12 mouse cellular contexts compared by ENCODE assay signal in the genomic region with DNA sequence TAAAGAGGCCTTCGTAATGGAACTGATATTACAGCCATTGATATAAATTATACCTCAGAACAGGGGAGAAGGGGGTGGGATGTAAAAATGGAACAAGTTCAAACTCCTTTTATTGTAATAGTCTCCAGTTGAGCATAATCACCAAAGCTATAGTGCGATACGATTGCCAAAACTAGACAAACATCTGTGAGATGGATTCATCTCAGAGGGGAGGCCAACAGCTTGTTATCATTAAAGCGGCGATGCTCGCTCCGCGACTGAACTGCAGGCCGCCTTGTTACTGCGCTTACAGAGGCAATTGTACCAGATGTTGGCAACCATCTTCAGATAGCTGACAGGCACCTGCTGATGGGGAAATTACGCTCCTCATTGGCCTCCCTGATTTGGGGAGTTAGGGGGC.
DNase-seq lines count a peak whose midpoint lies in the region; ATAC-seq and TF ChIP-seq lines count a peak whose summit lies in the region.
"Had no signal": no experiment of that assay in that cellular context is flagged by ENCODE, and none has a peak within 500 bp of the region (broad histone marks: within the 10 kb centered on the region; RNA-seq: fewer than 3 reads in every experiment).

No protein-coding gene starts in this region.

- intact Hi-C loops in left cerebral cortex, postnatal 25 days (cut with DNase I): no loop called here

- no peak for DNase-seq in midbrain, embryonic 10.5 days (ENCODE audit: low spot score)
- no peak for DNase-seq in forebrain, postnatal 0 days
- DNase-seq in left cerebral cortex, postnatal 25 days (ENCODE audit: low spot score in 2 of 2): no peak
- no peak for DNase-seq in B cell, adult 2 months
- DNase-seq in left cerebral cortex, adult 9 months (ENCODE audit: low spot score in 2 of 2): no peak
- DNase-seq: adrenal gland, postnatal 10 days; kidney, postnatal 25 days; liver, embryonic 13.5 days; lung, postnatal 10 days had no signal

- H3K27ac ChIP-seq in midbrain, embryonic 12.5 days (replicated peaks): peak overlapping the region; percentile 32; the same call in 1 of the 2 replicates
- no peak overlapping the region for H3K27ac ChIP-seq in midbrain, embryonic 10.5 days (replicated peaks)
- H3K27ac ChIP-seq in forebrain, postnatal 0 days (ENCODE audit: low read depth, low read length): no peak overlapping the region
- H3K27ac ChIP-seq: liver, embryonic 13.5 days; neural tube, embryonic 12.5 days had no signal

- peaks cover 77% of the 10 kb centered on the region for H3K4me1 ChIP-seq in midbrain, embryonic 12.5 days
- H3K4me1 ChIP-seq in midbrain, embryonic 10.5 days: peaks cover 89% of the 10 kb centered on the region
- peaks cover 23% of the 10 kb centered on the region for H3K4me1 ChIP-seq in forebrain, postnatal 0 days (ENCODE audit: insufficient read depth)

- no peaks in the 10 kb centered on the region; the same call in 1 of the 2 replicates for H3K36me3 ChIP-seq in midbrain, embryonic 12.5 days
- H3K36me3 ChIP-seq in midbrain, embryonic 10.5 days: peaks cover 39% of the 10 kb centered on the region
- H3K36me3 ChIP-seq in forebrain, postnatal 0 days (ENCODE audit: insufficient read depth): no peaks in the 10 kb centered on the region
- H3K36me3 ChIP-seq: liver, embryonic 13.5 days; neural tube, embryonic 12.5 days had no signal

- WGBS in midbrain, embryonic 12.5 days: 82% methylated on average over 11 of the region's 11 CpGs
- 90% methylated on average over 11 of the region's 11 CpGs for whole genome bisulfite sequencing in midbrain, embryonic 10.5 days
- WGBS in forebrain, postnatal 0 days: 63% methylated on average over 11 of the region's 11 CpGs

- H3K4me3 ChIP-seq in midbrain, embryonic 12.5 days: no peak overlapping the region
- no peak overlapping the region for H3K4me3 ChIP-seq in midbrain, embryonic 10.5 days
- no peak overlapping the region for H3K4me3 ChIP-seq in forebrain, postnatal 0 days (ENCODE audit: low read depth, low read length)
- H3K4me3 ChIP-seq: liver, embryonic 13.5 days; neural tube, embryonic 12.5 days had no signal

- H3K9me3 ChIP-seq in midbrain, embryonic 12.5 days: no peaks in the 10 kb centered on the region
- no peaks in the 10 kb centered on the region for H3K9me3 ChIP-seq in midbrain, embryonic 10.5 days (replicated peaks)
- no peaks in the 10 kb centered on the region for H3K9me3 ChIP-seq in forebrain, postnatal 0 days (ENCODE audit: low read length)
- H3K9me3 ChIP-seq: liver, embryonic 13.5 days; neural tube, embryonic 12.5 days had no signal

- TF ChIP-seq CTCF in forebrain, postnatal 0 days (IDR thresholded peaks at IDR 0.05; ENCODE audit: low read depth): no peak

- H3K9ac ChIP-seq in midbrain, embryonic 12.5 days (replicated peaks): no peak overlapping the region
- H3K9ac ChIP-seq in forebrain, postnatal 0 days: no peak overlapping the region
- H3K9ac ChIP-seq: liver, embryonic 13.5 days; neural tube, embryonic 12.5 days had no signal

- ATAC-seq in midbrain, embryonic 12.5 days (ENCODE audit: low FRiP score, low read depth): no peak
- ATAC-seq in forebrain, postnatal 0 days: 0 out of 2 replicates have a peak, but pooled peaks have one; percentile 23
- ATAC-seq in megakaryocyte progenitor cell, adult 5-6 weeks (replicated peaks; ENCODE audit: poor library complexity): peak; percentile 78

- no peak overlapping the region for H3K4me2 ChIP-seq in midbrain, embryonic 12.5 days (replicated peaks)
- no peak overlapping the region for H3K4me2 ChIP-seq in forebrain, postnatal 0 days (ENCODE audit: low read depth)
- H3K4me2 ChIP-seq: liver, embryonic 13.5 days; neural tube, embryonic 12.5 days had no signal

- H3K27me3 ChIP-seq in midbrain, embryonic 12.5 days: no peaks in the 10 kb centered on the region
- no peaks in the 10 kb centered on the region for H3K27me3 ChIP-seq in midbrain, embryonic 10.5 days (ENCODE audit: low read depth, poor library complexity, severe bottlenecking)
- H3K27me3 ChIP-seq in forebrain, postnatal 0 days (ENCODE audit: insufficient read depth, low read length): no peaks in the 10 kb centered on the region
- H3K27me3 ChIP-seq: liver, embryonic 13.5 days; neural tube, embryonic 12.5 days had no signal
